Mouse (Mus musculus): ENCODE results near the gene Gm20388. TPM values are rescaled to one million over a fixed set of nuclear protein-coding genes. Genes with fewer than 3 reads are reported as not detected.

Gene Gm20388
- total RNA-seq, 2 experiments from 2014 or later: 10.7 TPM; not detected in 1

DNA sequence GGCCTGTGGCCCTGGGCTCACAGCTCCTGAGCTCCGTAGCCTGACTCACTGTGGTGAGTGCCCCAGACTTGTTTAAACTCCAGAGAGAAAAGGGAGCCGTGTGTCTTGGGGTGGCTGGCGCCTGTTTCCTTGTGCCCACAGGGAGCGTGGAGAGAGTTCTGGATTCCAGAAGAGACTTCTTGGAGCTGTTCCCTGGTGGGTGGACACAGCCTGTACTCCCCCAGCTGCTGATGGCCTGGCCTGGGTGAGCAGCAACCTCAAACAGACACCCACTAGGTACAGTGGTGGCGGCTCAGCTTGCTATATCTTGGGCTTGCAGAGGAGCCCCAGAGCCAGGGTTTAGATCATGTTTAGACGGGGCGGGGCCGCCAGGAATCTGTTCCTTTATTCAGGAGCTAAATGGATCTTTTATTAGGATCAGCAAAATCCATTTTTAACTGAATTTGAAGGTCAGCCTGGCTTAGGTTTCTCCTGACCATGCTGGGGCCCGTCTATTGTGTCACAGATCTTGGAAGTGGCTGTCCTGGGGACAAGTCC is 339.2 kb downstream of the Gm20388 start:
- no peak for DNase-seq (ENCODE audit: low spot score in 2 of 2)

GRCm38 (mm10) chr8:120250750-120251410 is 340.2 kb downstream of the Gm20388 start:
- DNase-seq (ENCODE audit: low spot score in 2 of 2): no peak

DNA sequence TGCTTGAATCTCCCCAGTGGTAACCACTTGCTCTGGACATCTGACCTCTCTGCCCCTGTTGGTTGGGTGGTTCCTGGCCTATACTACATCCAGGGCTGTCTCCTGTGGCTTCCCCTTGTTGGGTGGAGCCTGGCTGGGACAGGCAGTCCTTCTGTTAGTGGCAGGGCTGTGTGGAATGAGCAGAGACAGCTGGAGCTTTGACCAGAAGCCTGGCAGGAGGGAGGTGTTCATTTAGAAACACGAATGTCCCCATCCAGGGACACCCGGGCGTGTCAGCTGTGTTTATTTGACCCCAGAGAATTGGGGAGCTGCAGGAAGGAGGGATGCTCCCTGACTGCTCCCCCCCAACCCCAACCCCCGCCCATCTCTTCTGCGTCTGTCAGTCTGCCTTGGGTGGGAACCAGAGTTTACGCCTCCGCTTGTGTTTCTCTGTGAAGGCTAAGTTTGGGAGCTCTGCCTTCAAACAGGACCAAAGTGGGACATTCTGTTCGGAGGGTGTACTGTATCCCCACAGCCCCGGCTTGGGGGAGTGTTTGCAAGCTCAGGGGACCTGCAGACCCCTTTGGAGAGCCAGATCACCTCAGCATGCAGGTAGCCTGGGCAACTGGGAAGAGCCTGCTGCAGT is 340.9 kb downstream of the Gm20388 start:
- peak in 1 of 2 experiments; percentile 61 for DNase-seq (ENCODE audit: low spot score in 2 of 2)

DNA sequence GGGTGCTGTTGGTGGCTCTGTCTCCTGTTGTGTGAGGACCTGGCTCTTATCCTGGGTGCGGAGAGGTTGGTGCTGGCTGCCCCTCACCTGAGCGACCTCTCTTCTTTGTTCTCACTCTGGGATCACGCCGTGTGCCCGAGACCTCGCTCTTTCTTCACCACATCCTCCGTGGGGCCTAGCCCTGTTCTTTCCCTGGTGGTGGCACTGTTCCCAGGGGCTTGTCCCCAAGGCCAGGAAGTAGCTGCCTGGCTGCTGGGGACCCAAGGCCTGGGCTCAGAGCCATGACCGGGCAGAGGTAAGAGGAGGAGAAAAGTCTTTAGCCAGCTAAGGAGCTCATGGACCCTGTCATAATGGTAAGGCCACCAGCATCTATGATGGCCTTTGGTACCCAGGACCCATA is 343.0 kb downstream of the Gm20388 start:
- DNase-seq (ENCODE audit: low spot score in 2 of 2): no peak

DNA sequence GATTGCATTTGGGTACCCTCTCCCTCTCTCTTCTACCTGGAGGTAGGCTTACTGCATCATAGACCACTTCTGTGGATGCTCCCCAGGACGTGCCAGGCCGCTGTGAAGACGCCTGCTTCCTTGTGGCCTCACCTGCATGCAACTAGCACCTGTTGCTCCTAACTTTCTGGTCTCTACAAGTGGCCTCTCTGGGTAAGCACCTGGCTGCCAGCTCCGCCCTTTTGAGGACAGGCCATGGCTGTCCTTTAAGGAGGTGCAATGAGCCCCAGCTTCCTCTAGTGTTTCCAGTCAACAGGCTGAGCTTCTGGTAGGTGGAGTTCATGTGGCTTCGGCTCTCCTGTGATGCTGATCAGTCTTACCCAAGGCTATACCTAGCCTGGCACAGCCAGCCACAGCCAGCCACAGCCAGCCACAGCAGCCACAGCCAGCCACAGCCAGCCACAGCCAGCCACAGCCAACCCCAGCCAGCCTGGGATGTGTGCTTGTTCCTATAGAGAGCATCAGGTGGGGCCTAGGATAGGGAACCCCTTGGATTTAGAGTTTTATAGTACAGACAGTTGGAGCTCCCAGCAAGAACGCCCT is 344.9 kb downstream of the Gm20388 start:
- DNase-seq (ENCODE audit: low spot score in 2 of 2): no peak

DNA sequence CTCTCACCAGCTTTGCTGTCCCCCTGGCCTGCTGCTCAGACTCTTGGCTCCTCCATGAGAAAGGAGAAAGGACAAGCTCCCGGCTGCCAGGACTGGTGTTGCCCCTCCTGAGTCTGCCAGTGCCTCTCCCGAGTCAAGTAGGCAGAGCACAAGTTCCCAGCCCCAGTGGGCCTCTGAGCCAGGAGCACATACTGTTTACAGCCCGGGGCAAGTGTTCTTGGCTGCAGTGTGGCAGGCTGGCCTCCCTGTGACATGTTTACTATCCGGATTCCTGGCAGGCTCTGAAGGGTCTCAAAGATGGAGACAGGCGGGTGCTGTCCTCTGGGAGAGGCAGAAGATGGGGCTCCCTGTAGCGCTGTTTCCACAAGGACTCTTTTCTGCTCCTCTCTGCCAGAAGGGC is 346.3 kb downstream of the Gm20388 start:
- DNase-seq (ENCODE audit: low spot score in 2 of 2): peak in 1 of 2 experiments; percentile 43

DNA sequence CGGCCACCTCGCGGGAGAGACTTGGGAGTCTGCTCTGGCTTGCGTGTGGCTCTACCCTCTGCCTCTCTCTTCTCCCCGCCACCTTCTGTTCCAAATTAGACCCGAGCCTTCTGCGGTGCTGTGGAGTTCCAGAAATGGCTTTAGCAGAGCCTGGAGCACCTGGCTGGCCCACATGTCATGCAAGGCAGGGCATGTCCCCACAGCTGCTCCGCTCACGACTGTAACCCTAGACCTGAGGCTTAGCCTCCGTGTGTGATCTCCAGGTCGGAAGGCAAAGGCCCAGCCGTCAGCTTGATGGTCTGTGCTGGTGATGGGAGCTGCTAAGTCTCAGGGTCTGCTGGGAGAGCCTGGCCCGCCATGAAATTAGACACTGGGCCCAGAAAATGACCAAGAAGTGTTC is 348.6 kb downstream of the Gm20388 start:
- DNase-seq (ENCODE audit: low spot score in 2 of 2): no peak

DNA sequence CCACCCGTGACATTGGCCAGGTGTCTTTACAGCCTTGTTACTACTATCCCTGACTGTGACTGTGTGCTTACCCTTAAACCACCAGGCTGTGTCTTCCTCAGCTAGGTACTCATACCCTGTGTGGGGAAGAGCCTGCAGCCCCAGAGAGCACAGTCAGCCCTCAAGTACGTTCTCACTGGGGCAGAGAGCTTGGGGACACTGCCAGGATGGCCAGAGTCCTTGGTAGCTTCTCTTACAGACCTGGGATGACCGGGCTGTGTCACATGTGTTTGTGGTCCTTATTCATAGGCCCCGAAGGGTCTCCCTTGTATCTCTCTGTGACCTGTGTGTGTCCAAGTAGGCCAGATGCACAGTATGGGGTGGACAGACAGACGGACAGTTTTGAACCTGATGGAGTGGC is 350.0 kb downstream of the Gm20388 start:
- DNase-seq (ENCODE audit: low spot score in 2 of 2): no peak

DNA sequence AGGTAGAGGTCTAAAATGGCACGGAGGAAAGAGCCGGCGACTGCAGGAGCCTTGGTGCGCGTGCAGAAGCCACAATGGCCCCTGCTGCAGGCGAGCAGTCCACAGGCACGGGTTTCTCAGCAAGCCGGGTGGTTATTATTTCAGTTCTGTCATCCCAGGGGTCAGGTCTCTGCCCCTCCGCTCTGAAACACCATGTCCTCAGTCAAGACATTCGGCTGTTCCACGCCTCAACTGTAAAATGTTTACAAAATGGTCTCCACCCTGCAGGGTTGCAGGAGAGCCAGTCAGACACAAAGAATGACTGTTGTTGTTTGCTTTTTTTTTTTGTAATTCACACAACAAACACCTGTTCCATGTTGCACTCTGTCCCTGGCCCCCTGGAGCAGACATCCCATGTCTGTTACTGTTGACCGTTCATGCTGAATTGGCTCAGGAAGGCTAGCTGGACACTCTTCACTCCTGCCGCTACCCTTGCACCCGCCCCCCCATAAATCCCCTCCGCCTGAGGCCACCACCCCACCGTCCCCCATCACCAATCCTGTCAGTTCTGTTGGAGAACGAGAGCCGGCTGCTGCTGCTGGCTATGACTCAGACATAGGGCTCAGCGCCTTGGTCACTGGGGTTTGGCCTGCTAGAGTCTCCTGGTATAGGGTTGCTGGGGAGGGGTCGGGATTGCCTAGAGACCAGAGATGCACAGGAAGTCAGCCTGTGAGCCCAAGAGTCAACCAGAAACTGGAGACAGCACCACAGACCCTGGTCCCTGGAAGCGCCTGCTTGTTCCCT is 350.9 kb downstream of the Gm20388 start:
- DNase-seq (ENCODE audit: low spot score in 2 of 2): no peak

- no peak for DNase-seq (ENCODE audit: low spot score in 2 of 2)
Observed at GRCm38 (mm10) chr8:120263879-120264278, 353.2 kb downstream of the Gm20388 start.

DNA sequence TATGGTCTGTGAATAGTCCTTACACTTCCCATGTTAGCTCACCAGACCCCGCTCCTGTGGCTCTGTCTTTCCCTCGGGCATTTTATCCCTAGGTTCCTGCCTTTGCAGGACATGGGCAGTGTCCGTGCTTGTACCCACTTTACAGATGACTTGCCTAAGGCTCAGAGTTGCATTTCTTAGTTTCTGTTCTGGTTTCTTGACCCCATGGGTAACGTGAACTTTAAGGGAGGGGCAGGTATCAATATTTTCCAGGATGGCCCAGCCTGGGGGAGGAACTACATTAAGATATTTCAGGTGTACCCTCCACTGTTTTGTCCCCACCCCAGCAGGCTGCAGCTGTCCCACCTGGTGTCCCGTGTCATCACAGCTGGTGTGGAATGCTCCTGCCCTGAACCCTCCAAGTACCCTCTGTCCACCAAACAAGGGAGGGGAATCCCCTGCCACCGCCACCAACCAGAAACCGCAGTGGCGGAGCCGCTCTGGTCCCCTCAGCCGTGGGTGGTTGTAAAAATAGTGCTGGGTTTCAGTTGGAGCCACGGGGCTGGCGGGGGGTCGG is 353.8 kb downstream of the Gm20388 start:
- no peak for DNase-seq (ENCODE audit: low spot score in 2 of 2)

- DNase-seq (ENCODE audit: low spot score in 2 of 2): peak; percentile 76 to 90
Observed at GRCm38 (mm10) chr8:120264944-120265453, 354.4 kb downstream of the Gm20388 start.

GRCm38 (mm10) chr8:120265471-120265870 is 354.8 kb downstream of the Gm20388 start:
- peak in 1 of 2 experiments; percentile 42 for DNase-seq (ENCODE audit: low spot score in 2 of 2)

GRCm38 (mm10) chr8:120268541-120268980 is 357.9 kb downstream of the Gm20388 start:
- DNase-seq (ENCODE audit: low spot score in 2 of 2): no peak

GRCm38 (mm10) chr8:120270449-120270848 is 359.8 kb downstream of the Gm20388 start:
- DNase-seq (ENCODE audit: low spot score in 2 of 2): peak; percentile 53 to 66

DNA sequence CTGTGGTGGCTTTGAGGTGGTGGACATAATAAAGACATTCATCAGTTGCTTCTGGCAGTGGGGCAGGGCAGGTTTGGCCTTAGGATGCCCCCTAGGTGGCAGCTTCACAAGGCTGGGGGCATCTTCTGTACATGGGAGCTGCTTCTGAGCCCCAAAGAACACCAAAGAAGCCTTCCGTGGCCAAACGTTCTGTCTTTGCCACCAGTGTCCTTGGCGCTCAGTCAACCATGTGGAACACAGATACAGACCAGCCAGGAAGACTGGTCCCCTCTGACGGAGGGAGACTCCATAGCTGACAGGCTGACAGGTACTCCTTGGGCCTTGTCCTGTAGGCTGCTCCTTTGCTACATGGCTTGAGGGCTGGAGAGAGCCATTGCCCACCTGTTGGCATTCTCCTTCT is 362.8 kb downstream of the Gm20388 start:
- no peak for DNase-seq (ENCODE audit: low spot score in 2 of 2)

DNA sequence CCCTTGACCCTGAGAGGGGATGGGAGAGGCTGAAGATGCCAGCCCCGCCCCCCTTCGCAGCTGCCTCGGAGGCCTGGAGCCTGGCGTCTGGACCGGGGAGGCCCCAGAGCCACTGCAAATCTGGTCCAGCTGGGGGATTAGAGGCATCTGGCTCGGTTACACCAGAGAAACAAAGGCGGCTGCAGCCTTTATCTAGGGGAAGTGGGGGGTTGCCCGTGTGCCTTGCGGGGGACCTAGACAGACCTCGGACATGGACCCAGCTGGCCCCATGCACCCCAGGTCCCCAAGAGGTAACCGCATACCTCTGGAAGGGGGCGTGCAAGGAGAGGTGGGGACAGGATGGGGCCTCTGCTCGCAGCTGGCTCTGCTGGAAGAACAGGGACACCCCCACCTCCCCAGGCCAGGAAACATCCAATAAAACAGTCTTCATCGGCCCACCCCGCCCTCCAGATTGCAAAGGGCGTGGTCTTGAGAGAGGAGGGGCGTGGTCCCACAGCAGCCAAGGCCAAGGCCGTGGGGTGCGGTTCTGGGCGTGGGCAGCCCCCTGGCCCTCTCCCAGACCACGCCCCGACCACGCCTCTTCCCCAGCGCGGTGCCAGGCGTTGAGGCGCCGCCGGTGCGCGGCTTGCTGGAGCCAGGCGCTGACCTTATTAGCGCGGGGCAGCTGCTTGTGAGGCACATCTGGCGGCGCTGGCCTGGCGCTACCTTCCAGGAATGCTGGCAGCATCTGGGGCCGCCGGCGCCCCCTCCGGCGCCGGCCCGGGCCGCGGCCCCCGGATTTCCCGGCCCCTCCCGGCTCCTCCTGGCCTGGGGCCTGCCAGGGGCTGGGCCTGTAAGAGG is 365.6 kb downstream of the Gm20388 start:
- peak in 1 of 2 experiments; percentile 71 for DNase-seq (ENCODE audit: low spot score in 2 of 2)

DNA sequence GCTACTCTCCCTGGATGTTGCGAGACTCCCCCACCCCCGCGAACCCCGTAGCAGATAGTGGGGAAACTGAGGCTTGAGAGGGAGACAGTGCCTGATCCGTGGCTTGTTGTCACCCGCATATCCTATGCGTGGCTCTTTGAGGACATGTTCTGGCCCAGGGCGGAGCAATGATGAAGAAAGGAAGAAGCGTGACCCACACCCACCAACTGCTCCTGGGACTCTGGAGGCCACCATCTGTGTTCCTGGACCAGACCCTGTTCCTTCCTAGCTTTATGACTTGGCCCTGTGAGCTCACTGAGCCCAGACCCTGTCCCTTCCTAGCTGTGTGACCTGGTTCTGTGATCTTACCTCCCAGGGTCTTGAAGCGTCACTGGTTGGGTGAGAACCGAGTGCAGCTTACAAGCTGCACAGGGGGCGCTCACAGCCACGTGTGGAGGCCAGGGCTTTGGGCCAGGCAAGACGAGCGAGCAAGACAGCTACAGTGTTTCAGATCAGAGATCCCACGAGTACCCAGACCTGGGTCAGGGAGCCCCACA is 366.3 kb downstream of the Gm20388 start:
- DNase-seq (ENCODE audit: low spot score in 2 of 2): no peak

GRCm38 (mm10) chr8:120278009-120278408 is 367.4 kb downstream of the Gm20388 start:
- DNase-seq (ENCODE audit: low spot score in 2 of 2): no peak

DNA sequence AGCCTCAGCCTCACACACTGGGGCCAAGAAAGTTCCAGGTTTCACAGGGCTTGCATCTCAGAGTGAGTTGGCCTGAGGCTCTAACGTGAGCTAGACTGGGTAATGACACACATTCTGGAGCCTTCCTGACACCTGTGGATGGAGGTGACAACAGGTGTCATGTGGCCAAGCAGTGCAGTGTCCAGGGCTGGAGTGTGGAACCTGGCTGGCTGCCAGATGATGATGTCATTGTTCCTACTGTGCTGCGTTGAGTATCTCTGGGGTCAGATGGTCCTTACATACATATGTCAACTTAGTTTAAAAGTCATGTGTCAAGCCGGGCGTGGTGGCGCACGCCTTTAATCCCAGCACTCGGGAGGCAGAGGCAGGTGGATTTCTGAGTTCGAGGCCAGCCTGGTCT is 368.8 kb downstream of the Gm20388 start:
- no peak for DNase-seq (ENCODE audit: low spot score in 2 of 2)

Measured in layer of hippocampus, adult 18-20 months (tissue).